Mouse (Mus musculus): ENCODE results near the gene Sh3rf3.

Gene Sh3rf3

DNA sequence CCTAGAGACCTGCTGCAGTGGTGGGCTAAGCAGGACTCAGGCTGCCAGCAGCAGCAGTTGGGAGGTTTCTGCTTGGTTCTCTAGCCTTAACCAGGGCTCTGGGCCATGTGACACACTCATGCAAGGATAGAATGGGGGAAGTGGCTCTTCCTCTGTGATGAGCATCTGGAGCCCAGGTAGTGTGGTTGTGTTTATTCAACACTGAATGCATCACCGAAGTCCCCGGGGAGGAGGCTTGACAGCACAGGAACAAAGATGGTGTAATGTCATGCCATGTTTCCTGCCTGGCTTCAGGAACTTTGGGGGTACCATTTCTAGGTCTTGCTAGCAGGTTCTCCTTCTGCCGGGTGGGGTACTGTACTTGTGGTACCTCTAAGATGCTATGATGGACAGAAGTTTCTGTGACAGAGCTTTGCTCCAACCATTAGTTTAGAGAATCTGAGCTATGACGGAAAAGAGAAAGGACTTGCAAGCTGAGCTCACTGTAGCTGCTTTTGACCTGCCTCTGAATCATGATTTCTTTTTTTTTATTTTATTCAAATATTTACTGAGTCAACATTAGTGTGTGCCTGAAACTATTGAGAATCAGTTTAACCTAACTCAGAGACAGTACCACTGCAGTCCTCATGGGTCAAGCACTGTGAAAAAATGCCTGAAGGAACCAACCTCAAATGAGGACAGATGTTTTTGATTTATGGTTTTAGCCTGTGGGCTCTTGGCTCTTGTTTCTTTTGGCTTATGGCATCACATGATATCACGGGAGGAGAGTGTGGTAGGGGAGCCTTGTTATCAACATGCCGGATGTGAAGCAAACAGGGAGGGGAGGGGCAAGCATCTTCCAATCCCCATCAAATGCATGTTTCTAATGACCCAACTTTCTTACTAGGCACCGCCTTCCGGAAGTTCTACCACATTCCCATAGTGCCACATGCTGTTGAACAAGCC is 102.4 kb downstream of the Sh3rf3 start:
- DNase-seq (ENCODE audit: low read depth, low spot score): no peak

DNA sequence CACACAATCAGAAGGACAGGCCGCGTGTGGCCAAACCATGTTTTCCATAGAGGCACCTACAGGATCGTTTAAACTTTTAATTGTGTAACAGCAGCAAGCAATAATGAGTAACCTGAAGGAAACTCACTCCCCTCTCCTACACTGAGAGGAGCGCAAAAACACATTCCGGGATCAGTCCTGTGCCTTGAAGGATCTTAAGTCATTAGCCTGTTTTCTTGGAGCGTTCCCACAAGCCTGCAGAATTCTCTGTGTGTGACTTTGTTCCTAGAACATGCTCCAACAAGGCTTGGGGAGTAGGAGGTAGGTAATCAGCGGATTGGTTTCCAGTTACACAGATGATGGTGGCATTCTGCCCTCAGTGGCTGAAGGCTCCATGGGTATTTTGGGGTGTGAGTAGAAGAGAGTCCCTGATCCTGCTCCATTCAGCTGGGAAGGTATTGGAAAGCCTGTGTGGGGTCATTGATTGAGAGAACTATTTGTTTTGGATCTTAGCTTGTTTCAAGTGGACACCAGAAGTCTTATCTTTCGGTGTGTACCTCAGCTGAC is 108.6 kb downstream of the Sh3rf3 start:
- DNase-seq (ENCODE audit: low read depth, low spot score): no peak

DNA sequence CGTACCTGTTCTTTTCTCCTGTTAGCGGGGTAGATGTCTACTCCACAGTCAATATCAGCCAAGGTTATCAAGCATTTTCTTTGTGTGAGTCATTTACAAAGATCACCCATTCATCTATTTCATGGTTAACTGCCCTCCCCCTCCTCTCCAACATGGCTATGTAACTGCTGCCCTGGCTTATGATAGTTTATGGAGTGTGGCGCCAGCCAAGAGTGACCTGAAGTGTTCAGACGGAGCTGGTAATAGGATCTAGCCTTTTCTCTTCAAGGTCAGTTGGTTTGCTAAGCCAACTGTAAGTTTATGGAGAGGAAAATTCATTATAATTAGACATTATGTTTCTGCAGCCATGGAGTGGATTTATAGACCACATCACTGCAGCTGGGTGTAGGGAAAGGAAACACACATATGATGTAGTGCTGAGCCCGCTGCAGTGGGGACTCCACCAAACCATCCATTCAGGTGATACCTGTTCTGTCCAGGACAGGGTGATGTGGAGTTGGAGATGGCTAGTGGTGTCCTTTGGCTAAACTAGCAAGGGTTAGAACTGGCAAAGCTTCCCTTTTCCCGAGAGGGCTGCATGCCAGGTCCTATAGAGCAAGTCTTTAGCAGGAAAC is 109.2 kb downstream of the Sh3rf3 start:
- no peak for DNase-seq (ENCODE audit: low read depth, low spot score)

DNA sequence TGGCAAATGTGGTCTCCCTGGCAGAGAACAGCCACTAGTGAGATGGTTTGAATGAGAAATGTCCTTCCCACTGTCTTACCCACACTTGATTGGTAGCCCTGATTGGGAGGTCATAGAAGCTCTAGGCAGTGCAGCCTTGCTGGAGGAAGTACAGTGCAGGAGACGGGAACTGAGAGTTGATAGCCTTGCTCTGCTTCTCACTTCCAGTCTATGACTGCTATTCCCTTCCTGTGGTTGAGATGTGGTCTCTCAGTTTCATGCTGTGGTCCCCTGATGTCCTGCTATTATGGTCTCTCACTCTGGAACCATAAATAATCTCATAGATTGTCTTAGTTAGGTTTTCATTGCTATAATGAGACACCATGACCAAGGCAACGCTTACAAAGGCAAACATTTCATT is 109.8 kb downstream of the Sh3rf3 start:
- no peak for DNase-seq (ENCODE audit: low read depth, low spot score)

DNA sequence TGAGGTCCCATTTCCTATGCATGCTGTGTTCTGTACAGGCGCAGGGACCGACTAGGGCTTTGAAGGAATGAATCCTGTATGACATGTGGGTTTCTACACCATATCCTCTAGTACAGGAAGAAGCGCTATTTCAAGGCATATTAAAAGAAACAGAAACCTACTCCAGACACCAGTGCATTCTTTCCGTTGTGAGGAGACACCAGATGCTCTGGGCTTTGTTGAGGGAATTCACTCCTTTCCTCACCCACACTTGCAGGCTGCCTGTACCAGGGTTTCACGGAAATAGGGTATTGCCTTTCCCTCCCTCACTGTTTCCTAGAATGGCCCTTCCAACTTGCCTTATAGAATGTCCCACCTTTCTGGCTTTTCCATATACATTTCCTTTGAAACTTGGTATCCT is 113.4 kb downstream of the Sh3rf3 start:
- DNase-seq (ENCODE audit: low read depth, low spot score): no peak

DNA sequence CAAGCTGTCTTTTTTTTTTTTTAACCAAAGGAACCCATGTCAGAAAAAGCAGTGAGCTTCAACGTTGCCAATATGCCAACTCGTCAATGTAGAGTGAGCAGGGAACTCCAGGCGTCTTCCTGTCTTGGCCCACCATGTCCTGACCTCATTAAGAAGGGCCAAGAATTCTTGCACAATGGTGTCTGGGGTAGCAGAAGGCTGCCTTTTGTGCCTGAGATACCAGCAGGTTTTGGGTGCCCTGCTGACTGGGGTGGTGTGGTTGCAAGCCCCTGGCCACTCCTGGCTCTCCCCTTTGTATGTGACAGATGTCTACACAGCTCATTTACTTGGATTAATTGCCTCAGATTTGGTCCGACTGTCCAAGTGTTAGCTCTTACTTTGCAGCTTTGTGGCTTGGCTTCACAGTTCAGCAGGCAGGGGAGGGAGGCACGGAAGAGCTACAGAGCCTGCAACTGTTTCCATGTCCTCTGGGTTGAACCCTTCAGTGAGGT is 115.8 kb downstream of the Sh3rf3 start:
- no peak for DNase-seq (ENCODE audit: low read depth, low spot score)

DNA sequence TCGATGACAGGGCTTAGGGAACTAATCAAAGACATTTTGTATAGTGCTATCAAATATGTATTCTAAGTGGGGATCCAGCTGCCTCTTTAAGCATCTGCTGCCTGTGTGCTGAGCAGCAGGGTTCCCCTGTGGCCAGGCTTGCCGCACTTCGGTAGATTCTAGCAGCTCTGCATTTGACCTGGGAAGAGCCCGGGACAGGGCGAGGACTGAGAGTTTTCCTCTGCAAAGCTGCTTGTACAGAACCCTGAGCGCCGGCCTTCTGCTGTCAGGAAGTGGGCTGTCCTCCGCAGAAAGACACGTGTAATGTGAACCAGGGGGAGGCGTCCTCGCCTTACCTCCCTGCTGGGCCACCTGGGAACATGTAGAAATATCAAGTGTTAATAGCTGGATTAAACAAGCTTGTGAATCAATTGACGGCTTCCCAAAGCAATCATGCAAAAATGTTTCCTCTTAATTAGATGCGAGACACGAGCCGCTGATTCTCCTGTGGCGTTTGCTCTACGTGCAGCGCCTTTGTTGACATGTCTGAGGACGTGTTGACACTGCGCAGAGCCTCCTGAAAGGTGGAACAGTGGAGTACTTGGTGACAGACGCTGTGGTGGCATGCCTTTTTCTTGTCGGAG is 119.1 kb downstream of the Sh3rf3 start:
- no peak for DNase-seq (ENCODE audit: low read depth, low spot score)

DNA sequence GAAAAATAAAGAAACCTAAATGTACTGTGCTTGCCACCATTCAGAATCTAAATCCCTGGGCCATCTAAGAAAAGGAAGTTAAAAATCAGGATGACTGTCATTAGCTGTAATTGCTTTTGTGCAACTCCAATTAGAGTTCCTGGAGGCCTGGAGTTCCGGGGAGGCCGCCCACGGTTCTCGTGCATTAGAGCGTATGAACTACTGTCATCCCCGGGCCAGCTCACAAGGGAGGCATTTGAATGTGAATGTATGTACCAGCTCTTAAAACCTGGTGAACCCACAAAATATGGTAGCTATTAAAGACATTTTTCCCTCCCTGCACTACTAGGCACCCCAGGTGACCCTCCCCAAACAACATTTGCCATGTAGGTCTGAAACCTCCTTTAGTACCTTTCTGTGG is 122.4 kb downstream of the Sh3rf3 start:
- no peak for DNase-seq (ENCODE audit: low read depth, low spot score)

DNA sequence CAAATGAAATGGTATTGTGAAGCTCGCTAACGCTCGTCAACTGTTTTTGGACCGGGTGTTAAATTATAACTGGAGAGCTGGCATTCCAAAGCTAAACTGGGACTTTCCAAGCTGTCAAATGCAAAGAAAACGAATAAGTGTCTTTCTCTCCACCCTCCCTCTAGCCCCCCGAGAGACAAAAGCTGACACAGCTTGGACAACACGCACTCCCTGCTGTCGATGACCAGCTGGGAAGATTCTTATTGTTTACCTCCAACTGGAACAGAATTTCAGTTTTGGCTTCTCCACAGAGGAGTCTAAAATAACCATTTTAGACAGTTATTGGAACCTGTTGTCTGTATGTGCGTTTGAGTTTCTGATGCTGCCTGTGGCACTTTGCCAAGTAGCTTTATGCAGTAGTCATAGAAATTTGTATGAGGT is 123.3 kb downstream of the Sh3rf3 start:
- DNase-seq (ENCODE audit: low read depth, low spot score): no peak

DNA sequence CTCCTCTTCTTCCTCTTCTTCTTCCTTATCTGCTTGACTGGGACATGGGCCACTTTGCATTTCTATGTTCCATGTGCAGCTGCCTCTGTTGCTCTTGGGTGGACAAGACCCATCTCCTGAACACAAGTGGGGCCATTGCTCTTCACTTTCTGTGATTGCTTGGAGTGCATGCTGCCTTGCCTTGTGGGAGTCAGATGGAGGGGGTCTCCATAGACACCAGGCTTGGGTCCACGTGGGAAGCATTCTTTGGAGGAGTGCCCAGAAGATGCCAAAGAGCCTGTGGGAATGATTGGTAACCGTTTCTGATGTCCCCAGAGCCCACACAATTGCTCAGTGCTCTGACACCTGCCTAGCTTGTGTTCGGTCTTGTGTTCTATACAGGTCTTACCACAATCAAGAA is 124.4 kb downstream of the Sh3rf3 start:
- DNase-seq (ENCODE audit: low read depth, low spot score): no peak

DNA sequence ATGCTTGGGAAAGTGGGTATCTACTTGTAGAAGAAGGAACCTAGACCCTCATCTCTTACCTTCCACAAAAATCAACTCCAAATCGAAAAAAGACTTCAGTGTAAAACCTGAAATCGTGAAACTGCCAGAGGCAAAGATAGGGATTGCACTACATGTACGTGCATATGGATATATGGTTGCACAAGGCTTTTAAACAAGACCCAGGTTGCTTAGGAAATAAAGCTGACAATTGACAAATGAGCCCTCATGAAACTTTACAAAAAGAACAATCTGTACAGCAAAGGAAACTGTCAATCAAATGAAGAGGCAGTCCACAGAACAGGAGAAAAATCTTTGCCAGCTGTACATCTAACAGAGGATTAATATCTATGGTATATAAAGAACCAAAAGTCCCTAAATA is 129.7 kb downstream of the Sh3rf3 start:
- DNase-seq (ENCODE audit: low read depth, low spot score): no peak

DNA sequence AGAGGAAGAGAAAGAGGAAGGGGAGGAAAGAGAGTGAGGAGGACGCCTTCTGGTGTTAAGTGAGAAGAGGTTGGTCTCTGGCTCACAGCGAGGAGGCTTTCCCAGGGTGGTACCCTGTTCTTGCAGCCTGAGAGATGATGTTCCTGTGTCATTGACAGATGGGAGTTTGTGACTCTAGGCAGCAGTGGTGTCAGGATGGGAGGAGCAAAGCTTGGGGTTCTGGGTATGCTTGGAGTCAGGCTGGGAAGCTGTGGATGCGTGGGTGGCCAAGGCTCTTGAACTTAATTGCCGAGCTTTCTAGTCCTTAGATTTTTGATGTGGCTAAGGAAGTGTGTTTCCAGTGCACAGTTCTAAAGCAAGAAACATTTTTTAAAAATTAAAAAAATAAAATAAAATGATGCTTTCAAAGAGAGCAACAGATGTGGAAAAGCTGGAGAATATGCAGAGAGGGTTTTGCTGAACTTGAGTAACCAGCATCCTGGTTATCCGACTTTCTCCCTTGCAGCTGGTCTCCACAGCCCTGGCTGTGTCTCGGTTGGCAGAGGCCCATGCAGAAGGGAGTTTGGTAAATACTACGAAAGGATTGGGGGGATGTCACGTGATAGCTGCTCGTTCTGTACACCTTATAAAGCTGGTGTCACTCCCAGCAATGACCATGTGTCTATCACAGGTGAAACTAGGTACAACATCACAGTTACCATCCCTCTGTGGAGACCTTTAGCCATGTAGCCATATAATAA is 130.7 kb downstream of the Sh3rf3 start:
- DNase-seq (ENCODE audit: low read depth, low spot score): no peak

DNA sequence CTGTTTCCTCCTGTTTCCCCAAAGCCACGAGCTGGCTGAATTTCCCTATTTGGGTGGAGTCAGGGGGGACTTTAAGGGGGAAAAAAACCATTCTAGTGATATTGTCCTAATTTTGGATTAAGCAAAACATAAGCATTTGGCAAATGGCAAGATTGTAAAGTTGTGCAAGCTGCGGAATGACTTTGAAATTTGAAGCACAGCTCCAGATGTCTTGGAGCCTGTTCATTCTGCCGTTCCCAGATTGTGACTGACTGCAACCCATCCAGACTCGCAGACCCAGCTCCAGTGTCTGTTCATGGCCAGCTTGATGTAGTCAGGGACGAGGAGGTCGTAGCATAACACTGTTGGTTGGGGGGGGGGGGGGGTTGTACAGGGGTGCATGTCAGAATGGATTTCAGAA is 131.8 kb downstream of the Sh3rf3 start:
- DNase-seq (ENCODE audit: low read depth, low spot score): no peak

DNA sequence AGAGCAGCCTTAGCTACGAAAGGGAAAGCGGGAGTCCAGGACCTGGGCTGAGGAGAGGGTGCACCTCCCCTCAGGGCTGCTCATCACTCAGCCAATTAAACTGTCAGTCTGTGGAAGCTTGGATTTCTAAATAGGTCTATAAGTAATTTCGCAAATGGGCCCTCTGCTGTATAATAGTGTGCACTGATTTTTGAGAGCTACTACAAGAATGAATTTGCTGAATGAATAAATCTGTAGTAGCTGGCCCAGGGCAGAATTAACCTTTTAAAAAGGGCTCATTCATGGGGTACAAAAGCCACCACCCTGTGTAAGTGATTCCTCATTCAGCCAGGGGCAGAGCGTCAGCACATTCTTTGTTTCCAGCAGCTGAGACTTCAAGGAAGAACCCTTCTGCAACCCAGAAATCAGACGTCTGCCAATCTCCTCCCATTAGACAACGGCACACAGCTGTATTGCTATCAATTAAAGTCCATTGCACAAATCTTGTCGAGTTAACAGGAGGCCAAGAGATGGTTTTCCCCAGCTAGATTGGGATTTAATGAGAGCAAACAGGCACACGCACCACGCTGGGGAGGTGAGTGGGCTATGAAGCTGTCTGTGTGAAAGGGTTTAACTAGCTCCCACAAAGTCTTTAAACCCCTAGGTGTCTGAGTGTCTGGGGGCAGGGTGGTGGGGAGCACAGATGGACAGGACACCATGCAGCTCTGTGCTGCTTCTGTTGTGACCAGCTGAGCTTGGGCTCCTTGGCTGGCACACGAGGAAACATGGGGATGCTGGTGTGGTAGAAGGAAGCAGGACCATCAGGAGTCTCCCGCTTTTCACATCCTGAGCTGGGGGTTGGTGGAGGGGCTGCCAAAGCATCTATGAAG is 136.8 kb downstream of the Sh3rf3 start:
- DNase-seq (ENCODE audit: low read depth, low spot score): no peak

DNA sequence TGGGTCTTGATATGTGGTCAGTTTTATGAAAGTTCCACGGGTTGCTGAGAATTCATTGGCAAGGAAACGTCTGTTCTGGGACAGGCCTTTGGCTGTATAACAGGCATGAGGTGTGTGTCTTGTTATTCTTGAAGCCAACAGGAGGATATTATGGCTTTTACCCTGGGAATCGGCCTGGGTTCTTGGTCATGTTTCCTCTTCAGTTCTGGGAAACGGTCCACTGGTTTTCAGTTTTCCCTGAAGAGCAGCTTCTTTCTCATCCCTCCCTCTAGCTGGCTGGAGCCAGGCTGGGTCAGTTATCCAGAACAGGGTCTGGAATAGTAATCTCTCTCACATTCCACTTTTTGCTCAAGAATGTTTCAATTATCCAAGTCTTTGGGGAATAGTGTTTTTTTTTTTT is 147.0 kb downstream of the Sh3rf3 start:
- no peak for DNase-seq (ENCODE audit: low read depth, low spot score)

DNA sequence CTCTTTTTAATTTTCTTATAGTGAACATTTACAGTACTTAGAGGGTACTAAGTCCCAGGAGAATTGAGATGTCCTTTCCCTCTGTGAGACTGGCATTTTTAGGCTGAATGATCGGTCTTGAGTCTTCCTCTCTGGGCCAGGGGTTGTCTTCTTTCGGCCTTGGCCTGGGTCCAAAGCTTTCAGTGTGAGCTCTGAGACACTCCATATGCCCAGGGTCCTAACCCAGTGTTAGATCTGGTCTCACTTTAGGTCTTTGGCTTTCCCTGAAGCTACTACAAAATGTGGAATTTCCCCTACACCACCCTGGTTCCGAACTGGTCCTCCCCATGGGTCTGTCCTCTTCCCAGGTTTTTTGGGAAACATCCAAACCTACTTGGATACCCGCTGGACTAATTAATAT is 155.1 kb downstream of the Sh3rf3 start:
- DNase-seq (ENCODE audit: low read depth, low spot score): no peak

DNA sequence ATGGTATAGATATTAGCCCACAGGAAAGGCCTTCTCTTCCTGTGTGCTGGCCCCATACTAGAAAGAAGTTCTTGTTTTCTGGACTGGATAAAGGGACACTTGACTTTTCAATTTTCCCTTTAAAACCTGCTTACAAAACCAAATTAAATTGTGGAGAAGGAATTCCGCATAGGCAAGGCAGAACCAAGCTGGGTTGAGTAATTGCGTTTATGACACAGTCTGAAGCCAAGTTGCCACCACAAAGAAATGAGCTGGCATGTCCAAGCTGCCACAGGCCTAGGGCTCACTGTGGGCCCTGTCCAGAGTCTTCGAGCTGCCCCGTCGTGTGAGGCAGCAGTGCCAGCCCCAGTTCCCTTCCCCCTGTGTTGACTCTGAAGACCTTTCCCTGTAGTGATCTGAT is 156.2 kb downstream of the Sh3rf3 start:
- no peak for DNase-seq (ENCODE audit: low read depth, low spot score)

DNA sequence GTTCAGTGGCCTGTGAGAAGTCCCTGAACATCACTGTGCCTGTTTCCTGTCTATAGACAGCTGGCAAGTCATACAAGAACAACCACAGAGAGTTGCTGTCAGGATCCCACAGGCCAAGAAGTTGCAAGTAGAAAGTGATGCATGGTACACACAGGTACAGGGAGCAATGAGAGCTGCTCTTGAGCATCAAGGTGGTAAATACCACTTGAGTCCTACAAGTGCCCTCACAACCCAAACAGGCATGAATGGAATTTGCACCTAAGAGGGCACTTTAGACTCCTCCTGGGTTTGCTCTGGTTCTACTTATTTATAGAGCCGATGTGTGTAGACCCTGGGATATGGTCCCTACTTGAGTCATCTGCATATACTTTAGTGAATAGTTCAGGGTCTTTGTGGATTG is 159.0 kb downstream of the Sh3rf3 start:
- no peak for DNase-seq (ENCODE audit: low read depth, low spot score)

DNA sequence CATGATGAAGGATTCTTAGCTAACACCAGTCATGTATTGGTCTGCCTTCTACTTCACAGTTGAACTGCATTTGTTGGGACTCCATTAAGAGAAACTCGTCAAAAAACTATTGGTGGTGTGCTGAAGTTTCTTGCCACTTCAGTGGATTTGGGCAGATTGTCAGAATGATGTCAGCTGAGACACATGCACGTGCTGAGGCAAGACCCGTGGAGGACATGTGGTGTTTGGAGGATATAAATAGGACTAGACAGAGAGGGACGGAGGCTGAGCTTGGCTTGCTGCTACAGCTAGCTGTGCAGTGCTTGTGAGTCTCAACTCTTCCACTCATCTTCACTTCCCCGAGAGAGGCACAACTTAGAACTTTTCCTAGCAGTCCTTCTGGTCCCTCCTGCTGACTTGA is 161.0 kb downstream of the Sh3rf3 start:
- no peak for DNase-seq (ENCODE audit: low read depth, low spot score)

DNA sequence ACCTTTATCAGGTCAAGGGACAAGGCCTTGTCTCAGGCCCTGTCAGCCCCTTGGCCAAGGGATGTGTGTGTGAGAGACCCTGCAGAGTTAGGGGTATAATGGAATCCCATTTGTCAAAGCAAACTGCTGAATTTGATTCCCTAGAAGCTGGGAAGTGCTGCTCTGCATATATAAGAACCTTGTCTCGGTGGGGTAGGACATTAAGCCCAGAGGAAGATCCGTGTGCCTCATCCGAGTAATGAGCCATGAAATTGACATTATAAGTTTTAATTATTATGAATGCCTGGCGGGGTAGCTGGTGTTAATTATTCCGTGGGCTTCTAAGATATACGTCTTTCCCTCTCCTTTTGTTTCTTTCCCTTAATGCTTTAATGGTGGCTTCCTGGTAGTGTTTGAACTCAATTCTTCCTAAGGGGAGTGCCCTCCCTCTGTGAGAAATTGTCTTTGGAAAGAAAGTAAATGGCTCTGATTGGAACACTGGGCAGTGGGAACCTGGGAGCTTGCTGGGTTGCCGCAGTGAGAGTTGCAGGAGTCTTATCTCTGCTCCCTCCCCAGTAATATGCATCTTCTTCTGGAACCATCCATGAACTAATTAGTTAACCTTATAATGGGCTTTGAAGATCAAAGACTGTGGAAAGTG is 166.3 kb downstream of the Sh3rf3 start:
- DNase-seq (ENCODE audit: low read depth, low spot score): no peak
